Mouse (Mus musculus) CH12.LX (cell line): ENCODE measurements around the gene Alk.

ENCODE experiments used
- E2F4 ChIP-seq: IDR thresholded peaks from 2 replicates; pipeline ENCODE4 v1.6.1; 2011; ENCODE audit warnings: low read depth, low read length, improper control_type of control experiment; ENCODE audit not compliant: insufficient replicate concordance
- ELF1 ChIP-seq: IDR thresholded peaks from 2 replicates; pipeline ENCODE4 v1.6.1; 2014; ENCODE audit warnings: low read depth, mild to moderate bottlenecking, inconsistent platforms, low read length, improper control_type of control experiment
- GABPA ChIP-seq: IDR thresholded peaks from 2 replicates; pipeline ENCODE4 v1.6.1; 2012; ENCODE audit warnings: low read depth, low read length, improper control_type of control experiment, inconsistent platforms; ENCODE audit not compliant: insufficient replicate concordance
- POLR2A ChIP-seq: IDR thresholded peaks from 2 replicates; pipeline ENCODE4 v1.6.1; 2011; ENCODE audit warnings: low read depth, mild to moderate bottlenecking, improper control_type of control experiment, low read length
- USF1 ChIP-seq: IDR thresholded peaks from 2 replicates; pipeline ENCODE4 v1.6.1; 2014; ENCODE audit warnings: low read depth, mild to moderate bottlenecking, inconsistent platforms, low read length, improper control_type of control experiment

DNA sequence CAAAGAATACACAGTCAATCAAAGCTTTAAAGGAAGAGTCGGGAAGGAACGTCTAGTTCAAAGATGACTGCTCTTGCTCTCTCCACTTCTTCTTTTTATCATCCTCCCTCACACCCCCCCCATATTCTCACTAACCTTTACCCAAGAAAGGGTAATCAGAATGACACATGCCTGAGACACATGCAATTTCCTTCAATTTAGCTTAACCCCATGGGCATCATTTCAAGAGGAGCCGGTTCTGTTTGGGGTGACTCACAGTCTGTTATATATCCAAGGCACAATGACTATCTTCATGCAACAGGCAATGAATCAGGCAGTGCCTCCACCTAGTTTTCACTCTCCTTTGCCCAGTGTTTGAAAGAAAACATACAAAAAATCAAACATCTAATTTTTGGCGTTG is 265.0 kb downstream of the Alk start:
- no peak for TF ChIP-seq POLR2A
- no peak for TF ChIP-seq E2F4
- TF ChIP-seq GABPA, result no peak
- no peak for TF ChIP-seq USF1
- TF ChIP-seq ELF1, result no peak
